Mouse (Mus musculus) naive thymus-derived CD4-positive, alpha-beta T cell, adult 2 months (primary cell): ENCODE data around the gene Kcnj12.

Experiments used
- DNase-seq: peaks from one replicate; pipeline ENCODE4 v3.0.0-alpha.2; 2011; ENCODE audit warnings: low read depth

The Kcnj12 gene

DNA sequence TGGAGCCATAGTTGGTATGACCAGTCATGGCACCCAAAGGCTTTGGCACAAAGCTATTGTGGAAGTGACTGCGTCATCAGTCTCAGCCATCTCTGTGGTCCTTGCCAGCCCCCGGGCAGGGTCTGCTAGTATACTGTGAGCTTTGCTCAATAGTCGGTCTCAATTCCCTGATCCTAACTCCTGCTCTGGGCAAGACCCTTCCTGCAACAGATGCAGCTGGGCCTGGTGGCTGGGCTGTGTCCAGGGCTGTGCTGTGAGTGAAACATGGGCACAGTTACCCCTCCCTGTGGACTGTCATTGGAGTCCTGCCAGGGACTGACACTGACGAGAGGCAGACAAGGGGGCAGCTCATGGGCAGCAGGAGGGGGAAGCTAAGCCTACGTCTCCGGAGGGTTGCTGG lies 2.6 kb downstream of the Kcnj12 start:
- no peak for DNase-seq

GRCm38 (mm10) chr11:61025594-61025993 lies 3.2 kb downstream of the Kcnj12 start:
- DNase-seq, result no peak

DNA sequence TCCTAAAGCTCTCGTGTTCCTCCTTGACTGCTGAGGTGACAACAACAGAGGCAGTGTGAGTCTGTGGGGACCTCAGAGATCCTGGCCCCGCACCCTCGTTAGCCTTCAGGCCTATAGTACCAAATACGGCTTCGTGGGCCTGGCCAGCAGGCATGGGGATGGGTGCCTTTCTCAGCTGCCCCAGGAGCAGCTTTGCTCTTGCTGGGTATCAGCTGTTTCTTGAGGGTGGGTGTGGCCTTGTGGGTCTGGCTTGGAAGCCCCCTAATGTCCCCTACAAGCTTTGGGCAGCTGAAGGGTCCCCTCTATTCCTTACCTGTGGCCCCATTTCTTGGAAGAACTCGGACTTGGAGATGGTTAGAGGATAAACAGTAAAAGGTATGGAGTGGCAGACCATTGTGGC lies 4.0 kb downstream of the Kcnj12 start:
- DNase-seq, result no peak

GRCm38 (mm10) chr11:61027160-61027559 lies 4.8 kb downstream of the Kcnj12 start:
- DNase-seq, result no peak

DNA sequence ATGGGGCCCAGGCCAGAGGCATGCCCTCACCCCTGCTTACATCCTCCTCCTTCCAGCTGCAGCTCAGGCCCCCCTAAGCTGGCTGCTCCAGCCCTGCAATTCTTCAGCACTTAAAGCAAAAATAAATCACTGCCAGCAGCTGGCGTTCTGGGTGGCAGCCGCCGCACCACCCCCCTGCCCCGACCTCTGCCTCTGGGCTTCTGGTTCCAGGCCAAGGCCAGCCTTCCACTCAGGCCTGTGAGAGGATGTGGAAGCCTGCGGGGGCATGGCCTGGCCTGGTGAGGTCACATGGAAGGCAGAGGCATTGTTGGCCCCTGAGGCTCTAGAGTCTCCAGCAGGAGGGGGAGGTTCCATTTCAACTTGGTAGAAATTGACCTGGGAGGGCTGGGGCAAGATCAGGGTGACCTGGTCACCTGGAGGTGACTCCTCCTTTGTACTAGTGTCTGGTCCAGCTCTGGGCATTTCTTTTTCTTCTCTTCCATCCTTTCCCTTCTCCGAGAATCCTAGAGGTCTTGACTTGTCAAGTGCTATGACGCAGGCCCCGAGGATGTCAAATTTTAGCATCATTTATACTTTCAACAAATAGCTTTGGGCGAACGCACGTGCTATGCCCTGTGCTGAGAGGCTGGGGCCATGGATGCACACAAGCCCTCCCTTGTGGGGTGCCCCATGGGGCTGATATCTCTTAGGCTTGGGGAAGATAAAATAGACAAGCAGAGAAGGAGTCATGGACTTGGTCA lies 6.0 kb downstream of the Kcnj12 start:
- DNase-seq, result no peak

DNA sequence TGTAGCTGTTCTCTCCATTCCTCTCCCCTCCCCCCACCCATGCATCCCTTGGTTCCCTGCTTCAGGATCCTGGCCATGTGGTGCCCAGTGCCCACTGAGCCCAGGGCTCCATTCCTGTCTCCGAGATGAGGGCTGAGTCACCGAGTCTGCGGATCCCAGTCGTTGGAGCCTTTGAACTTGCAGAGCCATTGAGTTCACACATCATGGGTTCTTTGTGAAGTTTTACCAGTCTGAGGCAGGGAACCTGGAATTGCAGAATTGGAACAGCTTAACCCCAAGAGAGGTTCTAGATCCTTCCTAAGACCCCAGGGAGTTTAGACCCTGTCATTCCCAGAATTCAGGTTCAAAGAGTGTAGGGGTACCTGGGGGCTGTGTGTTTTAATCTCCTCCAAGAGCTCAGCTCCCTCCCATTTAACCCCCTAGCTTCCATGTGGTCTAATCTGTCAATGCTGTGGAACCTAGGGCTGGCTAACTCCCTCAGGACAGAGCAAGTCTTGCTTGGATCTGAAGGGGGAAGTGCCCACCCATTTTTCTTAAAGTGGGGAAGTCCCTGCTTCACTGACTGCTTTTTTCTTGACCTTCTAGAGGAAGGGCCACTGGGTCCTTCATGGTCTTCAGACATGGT lies 6.9 kb downstream of the Kcnj12 start:
- DNase-seq, result no peak

GRCm38 (mm10) chr11:61029864-61030595 lies 7.7 kb downstream of the Kcnj12 start:
- DNase-seq, result peak; percentile 5

DNA sequence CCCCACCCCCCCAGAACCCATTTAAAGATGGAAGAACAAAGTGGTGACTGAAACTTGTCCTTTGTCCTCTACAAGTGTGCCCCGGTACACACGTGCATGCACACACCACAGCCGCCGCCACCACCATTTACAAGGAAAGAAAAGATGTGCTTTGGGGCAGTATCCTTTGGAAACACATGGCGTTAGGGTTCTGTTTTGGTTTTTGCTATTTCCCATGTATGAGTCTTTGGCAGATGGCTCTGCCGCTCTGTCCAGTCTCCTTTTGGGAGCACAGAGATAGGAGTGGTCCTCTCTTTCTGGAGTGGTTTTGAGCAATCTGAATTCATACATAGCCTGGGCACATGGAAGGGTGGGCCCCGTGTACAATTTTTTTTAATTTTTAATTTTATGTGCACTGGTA lies 8.8 kb downstream of the Kcnj12 start:
- DNase-seq, result no peak

DNA sequence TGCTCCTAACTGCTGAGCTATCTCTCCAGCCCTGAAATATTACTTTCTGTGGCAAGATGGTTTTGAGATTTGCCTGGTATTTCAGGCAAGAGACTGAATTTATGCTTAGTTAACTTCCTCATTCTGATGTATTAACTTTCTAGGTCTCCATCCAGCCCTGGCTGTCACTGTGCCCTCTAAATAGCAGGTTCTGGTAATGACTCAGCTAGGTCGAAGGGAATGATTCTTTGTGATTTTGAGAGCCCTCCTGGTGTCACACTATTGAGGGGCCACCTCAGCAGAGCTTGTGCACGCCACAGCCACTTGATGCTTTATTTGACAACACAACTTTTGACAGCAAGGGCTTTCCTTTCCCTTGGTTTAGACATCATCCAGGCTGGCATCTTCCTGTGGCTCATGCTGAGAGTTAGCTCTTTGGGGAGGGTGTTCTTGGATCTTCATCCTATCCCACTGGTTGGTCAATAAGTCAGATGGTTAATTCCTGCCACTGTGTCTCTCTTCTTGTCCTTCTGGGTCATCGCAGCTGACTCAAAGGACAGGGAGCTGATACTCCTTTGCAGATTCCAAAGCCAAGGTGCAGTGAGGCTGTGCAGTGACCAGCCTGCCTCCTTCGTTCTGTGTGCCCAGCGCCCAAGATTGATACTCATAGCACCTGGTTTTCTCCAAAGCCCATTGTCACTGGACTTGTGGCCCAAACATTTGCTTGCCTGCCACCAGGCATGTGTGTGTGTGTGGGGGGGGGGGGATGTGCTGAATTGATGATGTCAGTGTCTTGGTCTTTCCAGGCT lies 9.5 kb downstream of the Kcnj12 start:
- no peak for DNase-seq

GRCm38 (mm10) chr11:61032481-61032880 lies 10.1 kb downstream of the Kcnj12 start:
- DNase-seq, result no peak

- DNase-seq, result no peak
Observed at GRCm38 (mm10) chr11:61033160-61033559, 10.8 kb downstream of the Kcnj12 start.

- DNase-seq, result no peak
Observed at GRCm38 (mm10) chr11:61036639-61037038, 14.3 kb downstream of the Kcnj12 start.

- no peak for DNase-seq
Observed at GRCm38 (mm10) chr11:61038277-61038782, 16.0 kb downstream of the Kcnj12 start.

GRCm38 (mm10) chr11:61040856-61041652 lies 18.7 kb downstream of the Kcnj12 start:
- no peak for DNase-seq

DNA sequence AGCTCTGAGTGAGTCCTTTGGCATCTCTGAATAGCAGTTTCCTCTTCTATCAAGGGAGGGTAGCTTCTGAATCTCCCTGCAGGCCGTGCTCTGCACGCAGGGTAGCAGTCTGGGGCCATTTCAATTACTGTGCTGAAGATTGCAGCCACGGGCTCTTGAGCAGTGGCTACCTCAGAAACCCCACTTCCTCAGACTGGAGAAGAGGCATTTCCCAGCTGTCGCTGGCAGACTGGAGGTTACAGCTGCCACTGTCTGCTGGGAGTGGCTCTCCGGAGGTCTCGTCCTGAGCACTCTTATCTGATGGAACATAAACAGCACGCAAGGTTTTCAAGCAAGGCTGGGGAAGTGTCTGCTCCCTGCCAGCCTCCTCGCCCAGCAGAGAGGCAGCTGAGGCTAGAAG lies 20.2 kb downstream of the Kcnj12 start:
- no peak for DNase-seq

- no peak for DNase-seq
Observed at GRCm38 (mm10) chr11:61043055-61043992, 21.0 kb downstream of the Kcnj12 start.

- DNase-seq, result no peak
Observed at GRCm38 (mm10) chr11:61044741-61045140, 22.4 kb downstream of the Kcnj12 start.

GRCm38 (mm10) chr11:61047441-61047840 lies 25.1 kb downstream of the Kcnj12 start:
- no peak for DNase-seq

DNA sequence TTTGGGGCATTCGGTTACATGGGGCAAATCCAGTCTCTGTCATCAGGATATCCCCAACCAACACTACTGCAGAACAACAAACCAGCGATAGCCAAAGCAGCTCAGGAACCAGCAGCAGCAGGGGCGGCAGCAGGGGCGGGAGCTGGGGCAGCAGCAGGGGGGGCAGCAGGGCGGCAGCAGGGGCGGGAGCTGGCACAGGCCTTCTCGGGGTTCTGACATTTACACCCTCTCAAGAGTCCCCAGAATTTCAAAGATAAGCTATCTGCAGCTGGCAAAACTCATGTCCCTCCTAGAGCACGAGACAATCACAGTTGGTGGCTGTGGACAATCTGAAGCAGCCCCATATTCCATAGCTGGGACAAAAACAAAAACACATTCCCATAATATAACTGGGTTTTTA lies 28.8 kb downstream of the Kcnj12 start:
- DNase-seq, result no peak

DNA sequence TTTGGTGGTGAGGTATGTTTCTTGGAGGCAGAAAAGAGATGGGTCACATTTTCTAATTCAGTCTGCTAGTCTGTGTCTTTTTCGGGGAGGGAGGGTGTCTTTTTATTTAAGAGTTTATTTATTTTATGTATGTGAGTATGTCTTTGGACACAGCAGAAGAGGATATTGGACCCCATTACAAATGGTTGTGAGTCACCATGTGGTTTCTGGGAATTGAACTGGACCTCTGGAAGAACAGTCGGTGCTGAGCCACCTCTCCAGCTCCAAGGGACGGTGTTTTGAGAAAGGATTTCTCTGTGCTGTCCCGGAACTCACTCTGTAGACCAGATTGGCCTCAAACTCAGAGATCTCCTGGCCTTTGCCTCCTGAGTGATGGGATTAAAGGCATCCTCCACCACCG lies 34.5 kb downstream of the Kcnj12 start:
- DNase-seq, result no peak
